Mouse (Mus musculus) liver, postnatal 0 days (tissue): Measurements from ENCODE around the gene Ccdc62.

Experiments used
- CTCF ChIP-seq: sonication (generic); IDR thresholded peaks from 2 replicates; pipeline ENCODE4 v1.5.1; 2016; ENCODE audit warnings: antibody characterized with exemption, low read depth
- EP300 ChIP-seq: IDR thresholded peaks from 2 replicates; pipeline ENCODE4 v1.6.1; 2016; ENCODE audit warnings: antibody characterized with exemption, low read depth, mild to moderate bottlenecking

GRCm38 (mm10) chr5:123987511-123987910 is 57.0 kb downstream of the Ccdc62 start:
- TF ChIP-seq CTCF (no peak), EP300 (no peak)
